Mouse (Mus musculus): ENCODE results near the gene Adad2. TPM values are rescaled to one million over a fixed set of nuclear protein-coding genes. Genes with fewer than 3 reads are reported as not detected.

Adad2 gene
- polyA plus RNA-seq, 1 experiment from 2014 or later = 0.10 TPM

Other genes starting within 250 kb of the Adad2 start
- gene Mlycd, start 217.9 kb upstream of the Adad2 start, polyA plus RNA-seq (2016; fragmentation: Nextera tagmentation; extraction: Ambion mirVana) = 12.5 and 14.7 TPM in 2 replicates
- 0.43 and 0.56 TPM in 2 replicates for gene Osgin1, start 178.6 kb upstream of the Adad2 start, polyA plus RNA-seq (2016; fragmentation: Nextera tagmentation; extraction: Ambion mirVana)
- 10.7 and 12.5 TPM in 2 replicates for gene Necab2, start 166.0 kb upstream of the Adad2 start, polyA plus RNA-seq (2016; fragmentation: Nextera tagmentation; extraction: Ambion mirVana)
- 1.7 and 3.3 TPM in 2 replicates for gene Slc38a8, start 111.0 kb upstream of the Adad2 start, polyA plus RNA-seq (2016; fragmentation: Nextera tagmentation; extraction: Ambion mirVana)
- gene Mbtps1, start 54.0 kb upstream of the Adad2 start, polyA plus RNA-seq (2016; fragmentation: Nextera tagmentation; extraction: Ambion mirVana) = 147 TPM in 2 replicates
- gene Hsdl1, start 37.6 kb upstream of the Adad2 start, polyA plus RNA-seq (2016; fragmentation: Nextera tagmentation; extraction: Ambion mirVana) = 37.2 and 39.5 TPM in 2 replicates
- gene Dnaaf1, start 37.5 kb upstream of the Adad2 start, polyA plus RNA-seq (2016; fragmentation: Nextera tagmentation; extraction: Ambion mirVana) = 0.09 TPM in 1 of 2 replicates, not detected in the other
- 15.2 and 15.5 TPM in 2 replicates for gene Taf1c, start 7.5 kb upstream of the Adad2 start, polyA plus RNA-seq (2016; fragmentation: Nextera tagmentation; extraction: Ambion mirVana)
- 0.08 and 0.11 TPM in 2 replicates for gene Kcng4, start 22.9 kb downstream of the Adad2 start, polyA plus RNA-seq (2016; fragmentation: Nextera tagmentation; extraction: Ambion mirVana)
- gene Wfdc1, start 53.6 kb downstream of the Adad2 start, polyA plus RNA-seq (2016; fragmentation: Nextera tagmentation; extraction: Ambion mirVana) = 4.3 and 5.6 TPM in 2 replicates
- gene Atp2c2, start 87.3 kb downstream of the Adad2 start, polyA plus RNA-seq (2016; fragmentation: Nextera tagmentation; extraction: Ambion mirVana) = 1.1 and 1.9 TPM in 2 replicates
- 11.6 and 14.4 TPM in 2 replicates for gene Tldc1, start 165.7 kb downstream of the Adad2 start, polyA plus RNA-seq (2016; fragmentation: Nextera tagmentation; extraction: Ambion mirVana)
- gene Cotl1, start 227.8 kb downstream of the Adad2 start, polyA plus RNA-seq (2016; fragmentation: Nextera tagmentation; extraction: Ambion mirVana) = 85.9 and 130 TPM in 2 replicates
- 11.0 and 12.5 TPM in 2 replicates for gene Klhl36, start 249.5 kb downstream of the Adad2 start, polyA plus RNA-seq (2016; fragmentation: Nextera tagmentation; extraction: Ambion mirVana)